Mouse (Mus musculus) ES-Bruce4 (cell line): ENCODE data around the gene Smok3c. TPM values are rescaled to one million over a fixed set of nuclear protein-coding genes. Genes with fewer than 3 reads are reported as not detected.
"Not testable (repeated sequence)": the region's sequence is repeated elsewhere in the genome, so short reads cannot be mapped to it uniquely, and the experiment has no call there.

ENCODE experiments used
- H3K27ac ChIP-seq: 2 replicates; pipeline ENCODE4 v1.5.1; 2012; ENCODE audit warnings: low read length, inconsistent platforms; ENCODE audit not compliant: insufficient read depth
- H3K27me3 ChIP-seq: 2 replicates; pipeline ENCODE4 v1.6.1; 2012; ENCODE audit warnings: mild to moderate bottlenecking, low read length, inconsistent platforms; ENCODE audit not compliant: control insufficient read depth, poor library complexity, insufficient read depth, severe bottlenecking
- H3K36me3 ChIP-seq: 2 replicates; pipeline ENCODE4 v1.6.1; 2012; ENCODE audit warnings: inconsistent platforms, mild to moderate bottlenecking, low read length, moderate library complexity; ENCODE audit not compliant: control insufficient read depth, poor library complexity, insufficient read depth, severe bottlenecking
- H3K4me1 ChIP-seq: one replicate; pipeline ENCODE4 v1.8.1; 2011; ENCODE audit warnings: low read length; ENCODE audit not compliant: control insufficient read depth, insufficient read depth
- H3K4me3 ChIP-seq: 2 replicates; pipeline ENCODE4 v1.5.1; 2011; ENCODE audit warnings: low read depth, mild to moderate bottlenecking, low read length
- H3K9ac ChIP-seq: 2 replicates; pipeline ENCODE4 v1.6.1; 2012; ENCODE audit warnings: low read depth, mild to moderate bottlenecking, inconsistent platforms; ENCODE audit not compliant: poor library complexity, severe bottlenecking
- H3K9me3 ChIP-seq: replicated peaks from 2 replicates; pipeline ENCODE4 v1.6.1; 2012; ENCODE audit warnings: mild to moderate bottlenecking, low read length, inconsistent platforms; ENCODE audit not compliant: control insufficient read depth, poor library complexity, insufficient read depth, severe bottlenecking
- CTCF ChIP-seq: IDR thresholded peaks from one replicate; pipeline ENCODE4 v1.8.1; 2011; ENCODE audit warnings: low read depth, low read length
- EP300 ChIP-seq: IDR thresholded peaks from 2 replicates; pipeline ENCODE4 v1.6.1; 2011; ENCODE audit warnings: low read depth, low read length; ENCODE audit not compliant: insufficient read depth
- POLR2A ChIP-seq: IDR thresholded peaks from one replicate; pipeline ENCODE4 v1.8.1; 2011; ENCODE audit warnings: low read length; ENCODE audit not compliant: insufficient read depth
- polyA plus RNA-seq: library from polyadenylated mRNA; stranded (reverse); fragments of >200 nt; gene quantifications from 2 replicates; pipeline ENCODE4 v1.2.4, GENCODE M21; 2011; ENCODE audit warnings: low read depth; ENCODE audit not compliant: missing spikeins, insufficient read depth, insufficient read length

The Smok3c gene
- not detected in 2 replicates for polyA plus RNA-seq

DNA sequence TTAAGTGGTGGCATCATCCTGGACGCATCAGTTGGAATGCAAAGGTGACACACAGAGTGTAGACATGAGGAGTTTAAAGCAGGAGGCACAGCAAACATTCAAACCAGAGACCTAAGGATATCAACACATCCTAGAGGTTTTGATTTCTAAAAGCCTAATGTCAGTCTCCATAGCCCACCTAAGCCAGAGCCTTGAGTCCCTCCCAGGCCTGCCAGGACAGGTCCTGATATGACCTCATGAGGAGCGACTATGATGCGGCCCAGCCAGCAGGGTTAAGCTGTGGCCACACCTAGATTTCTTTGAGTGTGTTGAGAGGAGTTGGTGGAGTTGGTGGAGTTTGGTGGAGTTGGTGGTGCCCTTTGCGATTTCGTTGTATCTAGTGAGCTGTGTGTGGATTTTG is at the start of gene Smok3c:
Gene Smok3c (plus strand): TSS at position 301 of the 400 bp plus-strand sequence.
- H3K9me3 ChIP-seq, H3K9ac ChIP-seq, H3K36me3 ChIP-seq, H3K4me1 ChIP-seq, H3K4me3 ChIP-seq, H3K27ac ChIP-seq, H3K27me3 ChIP-seq: not testable (repeated sequence)

DNA sequence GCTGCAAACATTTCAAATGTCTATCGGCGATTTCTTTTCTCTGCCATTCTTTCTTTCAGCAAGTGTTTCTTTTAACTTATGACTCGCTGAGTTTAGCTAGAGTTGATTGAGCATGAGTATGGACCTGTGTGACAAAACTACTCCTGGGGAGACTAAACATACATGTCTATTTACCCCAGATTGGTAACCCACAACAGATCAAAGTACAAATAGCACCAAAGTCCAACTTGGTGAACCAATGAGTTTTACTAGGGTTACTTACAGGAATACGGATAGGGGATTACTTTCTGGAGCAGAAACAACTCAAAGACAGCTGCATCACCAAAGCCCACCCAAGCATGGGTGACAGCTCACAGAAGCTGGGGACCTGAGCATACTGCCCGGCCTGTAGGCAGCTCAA is 43.6 kb upstream of the Smok3c start:
- Histone ChIP-seq H3K9ac (no peak overlapping the region), H3K4me1 (no peaks in the 10 kb centered on the region), H3K4me3 (no peak overlapping the region), H3K27me3 (no peaks in the 10 kb centered on the region), H3K36me3 (no peaks in the 10 kb centered on the region), H3K9me3 (peaks cover 18% of the 10 kb centered on the region), H3K27ac (no peak overlapping the region)
- TF ChIP-seq EP300 = no peak
- no peak for TF ChIP-seq POLR2A
- TF ChIP-seq CTCF = no peak

DNA sequence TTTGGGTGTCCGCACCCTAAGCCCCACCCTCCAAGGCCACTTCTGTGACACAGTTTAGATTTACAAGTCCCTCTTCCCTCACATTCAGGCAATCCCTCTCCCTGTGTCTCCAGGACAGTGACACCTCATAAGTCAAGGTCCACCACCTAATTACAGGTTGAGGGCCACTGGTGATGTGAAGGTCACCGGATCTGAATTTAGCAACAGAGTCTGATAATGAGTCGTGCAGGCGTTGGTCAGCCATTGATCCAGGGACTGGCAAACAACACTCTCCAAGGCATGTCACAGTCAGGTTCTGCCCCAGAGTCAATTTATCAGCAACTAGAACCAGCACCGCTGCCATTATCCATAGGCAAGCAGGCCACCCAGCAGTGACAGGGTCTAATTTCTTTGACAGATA is 40.6 kb upstream of the Smok3c start:
- Histone ChIP-seq H3K27me3 (no peaks in the 10 kb centered on the region), H3K9me3 (peaks cover 5% of the 10 kb centered on the region; the same call in 1 of the 2 replicates), H3K4me3 (no peak overlapping the region), H3K36me3 (no peaks in the 10 kb centered on the region), H3K27ac (no peak overlapping the region), H3K4me1 (no peaks in the 10 kb centered on the region), H3K9ac (no peak overlapping the region)
- TF ChIP-seq POLR2A (no peak), CTCF (no peak), EP300 (no peak)

DNA sequence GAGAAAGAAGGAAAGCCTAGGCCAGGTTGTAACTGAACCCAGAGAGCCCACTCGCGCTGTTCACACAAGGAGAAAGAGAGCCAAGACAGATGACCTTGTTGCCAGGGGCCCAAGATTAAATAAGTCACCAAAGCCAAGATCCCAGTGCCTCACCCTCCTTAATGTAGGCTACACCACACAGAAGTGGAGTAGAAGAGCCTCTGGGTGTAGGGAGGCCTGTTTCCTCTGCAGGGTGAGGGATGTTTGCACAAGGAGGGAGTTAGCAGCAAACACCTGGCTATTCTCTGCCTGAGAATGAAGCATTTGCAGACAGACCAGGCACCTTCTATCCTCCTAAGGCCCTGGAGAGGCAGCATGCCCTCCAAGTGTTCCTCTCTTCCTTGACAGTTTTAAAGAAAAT is 36.5 kb upstream of the Smok3c start:
- H3K9ac ChIP-seq = no peak overlapping the region
- no peaks in the 10 kb centered on the region for H3K4me1 ChIP-seq
- H3K4me3 ChIP-seq = no peak overlapping the region
- H3K36me3 ChIP-seq = no peaks in the 10 kb centered on the region
- no peaks in the 10 kb centered on the region for H3K9me3 ChIP-seq
- TF ChIP-seq EP300 (no peak), POLR2A (no peak), CTCF (no peak)
- H3K27me3 ChIP-seq = no peaks in the 10 kb centered on the region
- H3K27ac ChIP-seq = no peak overlapping the region

DNA sequence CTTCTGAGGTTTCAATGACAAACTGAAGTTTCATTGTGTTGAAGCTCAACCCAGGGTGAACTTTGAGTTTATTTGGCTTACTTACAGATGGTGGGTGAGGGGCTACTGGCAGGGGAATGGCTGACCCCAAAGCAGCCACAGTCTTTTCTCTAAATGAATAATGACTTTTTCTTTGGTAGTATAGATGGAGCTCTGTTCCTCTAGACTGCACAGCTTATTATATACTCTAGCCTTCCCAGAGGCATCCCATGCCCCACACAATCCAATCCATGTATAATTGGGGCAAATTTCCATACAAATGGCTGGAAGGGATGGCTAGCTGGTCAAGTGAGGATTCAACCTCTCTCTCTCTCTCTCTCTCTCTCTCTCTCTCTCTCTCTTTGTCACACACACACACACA is 36.0 kb upstream of the Smok3c start:
- Histone ChIP-seq H3K4me1 (no peaks in the 10 kb centered on the region), H3K4me3 (no peak overlapping the region), H3K9me3 (no peaks in the 10 kb centered on the region), H3K27ac (no peak overlapping the region), H3K9ac (no peak overlapping the region), H3K27me3 (no peaks in the 10 kb centered on the region), H3K36me3 (no peaks in the 10 kb centered on the region)
- TF ChIP-seq EP300 (no peak), CTCF (no peak), POLR2A (no peak)

- not testable (repeated sequence) for H3K27me3 ChIP-seq, H3K27ac ChIP-seq, H3K9me3 ChIP-seq, H3K9ac ChIP-seq, H3K36me3 ChIP-seq, H3K4me1 ChIP-seq, H3K4me3 ChIP-seq
Measured at GRCm38 (mm10) chr5:138019577-138019976, 33.4 kb upstream of the Smok3c start.

DNA sequence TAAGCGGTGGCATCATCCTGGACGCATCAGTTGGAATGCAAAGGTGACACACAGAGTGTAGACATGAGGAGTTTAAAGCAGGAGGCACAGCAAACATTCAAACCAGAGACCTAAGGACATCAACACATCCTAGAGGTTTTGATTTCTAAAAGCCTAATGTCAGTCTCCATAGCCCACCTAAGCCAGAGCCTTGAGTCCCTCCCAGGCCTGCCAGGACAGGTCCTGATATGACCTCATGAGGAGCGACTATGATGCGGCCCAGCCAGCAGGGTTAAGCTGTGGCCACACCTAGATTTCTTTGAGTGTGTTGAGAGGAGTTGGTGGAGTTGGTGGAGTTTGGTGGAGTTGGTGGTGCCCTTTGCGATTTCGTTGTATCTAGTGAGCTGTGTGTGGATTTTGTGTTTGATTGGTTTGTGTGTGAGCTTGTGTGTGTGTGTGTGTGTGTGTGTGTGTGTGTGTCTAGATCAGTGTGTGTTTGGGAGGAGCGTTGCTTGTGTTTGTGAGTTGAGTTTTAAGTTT is 32.0 kb upstream of the Smok3c start, which contains the start of the genes Smok3a and Smok3b:
Gene Smok3a (plus strand): TSS at position 301 of the 519 bp plus-strand sequence.
Gene Smok3b (plus strand): TSS at position 469 of the 519 bp plus-strand sequence.
- not testable (repeated sequence) for H3K27ac ChIP-seq, H3K27me3 ChIP-seq, H3K36me3 ChIP-seq, H3K4me1 ChIP-seq, H3K9me3 ChIP-seq, H3K9ac ChIP-seq, H3K4me3 ChIP-seq
